Mouse (Mus musculus): Measurements from ENCODE around the gene Bmp4.

Gene Bmp4

DNA sequence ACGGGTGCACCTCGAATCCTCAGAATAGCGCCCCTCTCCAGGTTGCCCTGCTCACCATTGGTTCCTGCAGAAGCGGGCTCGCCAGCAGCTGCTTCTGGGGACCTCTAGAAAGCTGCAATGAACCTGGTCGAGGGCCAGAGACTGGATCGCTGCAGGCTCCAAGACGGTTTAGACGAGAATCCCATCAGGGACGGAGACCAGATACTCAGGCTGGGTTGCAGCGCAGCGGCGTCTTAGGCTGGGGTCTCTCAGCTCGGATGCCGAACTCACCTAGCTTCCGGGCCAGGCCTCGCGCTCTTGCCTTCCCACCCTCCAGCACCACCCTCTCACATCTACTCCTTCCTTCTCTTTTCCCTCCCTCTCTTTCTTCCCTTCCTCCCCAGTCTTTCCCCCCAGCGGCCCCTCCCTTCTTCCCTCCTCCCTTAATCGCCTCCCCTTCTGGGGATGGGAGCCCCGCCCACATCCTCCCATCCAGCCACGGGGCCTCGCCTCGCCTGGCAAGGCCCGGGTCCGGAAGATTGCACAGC lies at the start of gene Bmp4:
Gene Bmp4, minus strand, starts transcription at position 421 of the 527 bp plus-strand sequence.
- DNase-seq (ENCODE audit: low read depth, low spot score), result no peak

DNA sequence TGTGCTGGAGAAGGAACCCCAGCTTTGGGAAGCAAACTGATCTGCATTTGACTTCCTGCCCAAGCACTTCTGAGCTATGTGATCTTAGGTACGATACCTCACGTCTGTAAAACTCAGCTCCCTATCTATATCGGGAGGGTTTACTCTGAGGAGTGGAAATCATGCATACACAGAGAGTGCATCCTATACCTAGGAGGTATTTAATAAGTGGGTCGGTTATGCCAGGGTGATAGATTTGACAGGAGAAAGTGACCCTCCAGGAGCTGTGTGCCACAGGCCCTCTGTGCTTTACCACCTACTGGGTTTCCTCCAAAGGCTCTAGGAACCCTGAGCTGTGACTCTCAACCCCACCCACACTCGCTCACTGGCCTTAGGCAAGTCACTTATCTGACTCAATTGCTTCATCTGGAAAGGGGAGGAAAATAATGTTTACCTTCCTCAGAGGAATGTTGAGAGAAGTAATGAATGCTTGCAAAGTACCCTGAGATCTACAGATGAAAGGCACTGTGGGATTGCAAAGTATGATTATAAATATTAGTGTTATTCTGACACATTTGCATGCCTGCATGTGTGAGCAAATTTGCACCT lies 49.1 kb upstream of the Bmp4 start:
- DNase-seq (ENCODE audit: low read depth, low spot score), result no peak

DNA sequence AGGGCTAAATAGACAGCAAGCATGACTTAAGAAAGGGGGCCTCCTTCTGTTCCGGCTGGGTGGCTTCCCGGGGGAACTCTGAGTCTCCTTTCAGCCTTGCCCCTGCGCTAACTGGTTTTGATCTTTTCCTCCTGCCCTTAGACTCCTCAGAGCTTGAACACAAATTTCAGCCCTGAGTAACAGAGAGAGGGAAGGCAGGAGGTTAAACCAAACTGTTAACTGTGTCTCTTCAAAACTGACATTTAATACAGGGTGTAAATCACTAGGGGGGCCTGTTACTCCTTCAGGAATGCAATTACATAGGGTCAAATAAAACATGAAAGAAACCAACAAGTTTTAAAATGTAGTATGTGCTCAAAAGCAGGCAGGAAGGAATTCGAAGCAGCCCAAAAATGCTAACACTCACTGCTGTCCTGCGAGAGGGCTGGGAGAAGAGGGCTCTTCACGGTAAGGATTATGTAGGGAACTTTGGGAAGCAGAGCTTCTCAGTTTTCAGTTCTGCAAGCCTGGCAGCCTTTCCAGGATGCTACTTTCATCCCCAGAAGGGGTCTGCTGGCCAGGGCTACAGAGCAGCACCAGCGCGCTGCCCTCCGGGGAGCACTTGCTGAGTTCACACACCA lies 46.1 kb upstream of the Bmp4 start:
- no peak for DNase-seq (ENCODE audit: low read depth, low spot score)

DNA sequence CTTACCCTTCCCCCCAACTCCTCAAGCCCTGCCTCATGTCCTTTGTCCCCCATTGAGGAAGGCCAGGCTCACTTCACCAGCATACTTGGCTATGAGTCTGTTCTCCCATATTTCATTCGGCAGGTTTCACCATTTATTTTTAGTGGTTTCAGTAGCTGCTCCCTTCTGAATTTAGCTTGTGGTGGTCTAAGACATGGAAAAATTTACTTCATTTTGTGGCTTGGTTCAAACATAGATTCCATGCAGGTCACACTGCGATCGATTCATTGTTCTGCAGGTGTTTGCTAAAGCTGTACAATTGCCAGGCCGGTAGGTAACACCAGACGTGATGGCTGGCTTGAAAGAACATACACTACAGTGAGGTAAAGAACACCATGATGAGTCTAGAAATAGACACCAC lies 39.8 kb upstream of the Bmp4 start:
- no peak for DNase-seq (ENCODE audit: low read depth, low spot score)

DNA sequence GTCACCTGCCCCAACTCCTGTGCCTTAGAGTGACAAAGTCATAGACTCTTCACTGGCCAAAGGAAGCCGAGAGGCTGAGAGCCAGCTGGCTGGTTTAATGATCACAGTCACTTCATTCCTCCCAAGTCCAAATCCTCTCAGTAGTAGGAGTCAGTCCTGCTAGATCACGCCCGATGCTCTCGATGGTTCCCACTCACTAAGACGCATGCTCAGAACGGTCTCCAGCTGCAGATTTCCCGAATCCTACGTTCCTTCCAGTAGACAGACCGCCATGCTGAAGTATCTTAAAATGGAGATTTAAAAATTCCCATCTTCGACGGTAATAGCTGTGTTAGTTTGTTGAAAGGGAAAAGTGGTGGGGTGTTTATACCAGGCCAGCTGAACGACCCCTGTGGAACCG lies 36.8 kb upstream of the Bmp4 start:
- DNase-seq (ENCODE audit: low read depth, low spot score), result no peak

DNA sequence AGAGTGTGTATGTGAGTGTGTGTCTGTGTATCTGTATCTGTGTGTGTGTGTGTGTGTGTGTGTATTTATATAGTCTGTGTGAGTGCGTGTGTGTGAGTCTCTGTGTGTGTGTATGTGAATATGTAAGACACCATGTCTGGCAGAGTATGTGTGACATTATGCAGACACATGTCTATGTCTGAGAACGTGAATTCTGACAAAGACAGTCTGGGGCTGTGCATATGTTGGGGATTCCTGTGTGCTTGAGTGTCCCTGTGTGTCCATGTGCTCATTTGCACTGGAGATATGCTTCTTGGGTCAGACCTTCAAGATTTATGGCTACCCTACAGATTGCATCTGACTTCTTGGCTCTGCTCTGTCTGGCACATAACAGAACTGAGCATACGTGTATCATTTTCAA lies 31.4 kb upstream of the Bmp4 start:
- DNase-seq (ENCODE audit: low read depth, low spot score), result no peak

DNA sequence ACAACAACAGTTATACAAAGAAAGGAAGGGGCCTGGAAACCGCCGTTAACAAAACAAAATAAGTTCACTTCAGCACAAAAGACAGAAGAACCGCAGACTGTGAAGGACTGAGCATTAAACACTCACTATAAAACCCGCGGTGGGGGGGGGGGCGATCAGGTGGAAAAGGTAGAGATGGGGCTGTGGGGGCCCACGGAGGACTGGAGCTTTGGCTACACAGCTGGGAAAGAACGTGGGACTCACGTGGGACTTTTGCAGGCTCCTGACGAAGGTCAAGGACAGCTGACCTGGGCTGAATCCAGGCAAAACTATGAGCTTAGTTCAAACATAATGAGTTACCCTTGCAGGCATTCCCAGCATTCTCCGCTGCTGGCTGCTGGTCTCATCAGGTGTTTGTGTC lies 28.8 kb upstream of the Bmp4 start:
- no peak for DNase-seq (ENCODE audit: low read depth, low spot score)

DNA sequence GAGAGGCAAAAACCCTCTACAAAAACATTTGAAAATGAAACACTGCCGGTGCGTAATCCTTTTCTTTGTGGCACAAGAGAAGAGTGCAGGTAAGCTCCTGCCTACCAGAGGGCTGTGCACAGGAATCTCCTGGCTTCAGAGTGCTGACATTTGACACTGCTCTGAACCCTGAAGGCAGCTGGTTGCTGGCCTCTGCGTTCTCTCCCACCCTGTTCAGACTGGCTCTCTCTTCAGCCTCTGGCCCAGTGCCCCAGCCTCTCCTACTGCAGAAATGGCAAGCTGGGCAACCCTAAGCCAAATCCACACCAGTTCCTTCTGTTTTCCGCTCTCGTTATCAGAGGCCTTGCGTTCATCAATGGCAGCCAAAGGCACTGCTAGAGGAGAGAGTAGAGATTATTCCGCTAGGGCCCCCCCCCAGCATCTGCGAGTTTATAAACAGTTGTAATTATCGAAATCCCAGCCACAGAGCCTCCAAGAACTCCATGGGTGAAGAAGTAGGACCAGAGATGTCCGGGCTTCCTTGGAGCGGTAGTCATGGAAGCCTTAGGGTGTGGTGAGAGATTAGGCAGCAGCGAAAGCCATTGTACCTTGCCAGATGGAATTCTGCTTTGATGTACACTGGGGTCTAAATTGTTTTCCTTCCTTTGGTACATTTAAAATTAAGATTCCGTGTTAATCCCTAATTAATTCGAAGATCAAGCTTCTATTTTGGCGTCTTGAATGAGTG lies 28.1 kb upstream of the Bmp4 start:
- no peak for DNase-seq (ENCODE audit: low read depth, low spot score)

DNA sequence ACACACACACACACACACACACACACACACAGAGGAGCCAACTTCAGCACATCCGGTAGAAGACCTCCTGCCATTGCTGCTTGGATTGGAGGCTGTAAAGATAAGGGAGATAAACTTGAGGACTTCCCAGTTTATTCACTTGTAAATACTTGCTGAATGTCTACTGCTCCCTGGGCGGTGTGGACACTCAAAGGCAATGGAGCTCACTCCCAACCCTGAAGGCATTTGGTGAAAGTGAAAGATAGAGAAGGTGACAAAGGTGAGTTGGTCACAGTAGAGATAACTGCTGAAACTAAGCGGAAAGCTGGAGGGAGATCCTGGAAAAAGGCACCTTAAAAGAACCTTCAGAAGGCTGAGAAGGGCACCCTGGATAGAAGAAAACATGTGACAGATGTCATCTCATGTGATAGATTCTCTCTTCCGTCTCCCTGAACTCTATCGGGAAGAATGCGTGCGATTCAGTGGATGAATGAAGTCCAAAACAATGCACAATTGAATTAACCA lies 22.1 kb upstream of the Bmp4 start:
- no peak for DNase-seq (ENCODE audit: low read depth, low spot score)

DNA sequence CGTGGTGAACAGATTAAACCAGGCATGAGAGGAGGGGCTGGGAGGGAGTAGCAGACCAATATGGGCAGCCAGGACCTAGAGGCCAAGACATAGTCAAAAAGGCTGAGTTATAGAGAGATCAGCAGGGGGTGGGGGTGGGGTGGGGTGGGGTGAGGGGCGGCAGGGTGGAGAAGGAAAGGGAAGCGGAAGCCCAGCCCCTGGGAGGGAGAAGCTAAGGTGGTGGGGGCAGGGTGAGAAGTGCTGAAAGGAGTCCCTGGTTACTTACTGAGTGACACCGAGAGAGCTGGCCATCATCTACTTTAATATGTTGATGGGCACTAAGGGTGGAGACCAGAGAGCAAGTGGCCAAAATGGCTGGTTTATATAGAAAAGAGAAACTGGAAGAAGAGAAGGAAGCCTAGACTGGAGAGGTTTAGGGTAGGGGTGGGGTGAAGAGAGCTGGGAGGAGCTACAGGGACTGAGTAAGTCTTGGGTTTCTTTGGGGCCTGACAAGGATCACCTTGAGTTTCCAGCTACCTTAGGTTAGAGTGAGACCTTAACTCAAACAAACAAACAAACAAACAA lies 20.2 kb upstream of the Bmp4 start:
- DNase-seq (ENCODE audit: low read depth, low spot score), result no peak

DNA sequence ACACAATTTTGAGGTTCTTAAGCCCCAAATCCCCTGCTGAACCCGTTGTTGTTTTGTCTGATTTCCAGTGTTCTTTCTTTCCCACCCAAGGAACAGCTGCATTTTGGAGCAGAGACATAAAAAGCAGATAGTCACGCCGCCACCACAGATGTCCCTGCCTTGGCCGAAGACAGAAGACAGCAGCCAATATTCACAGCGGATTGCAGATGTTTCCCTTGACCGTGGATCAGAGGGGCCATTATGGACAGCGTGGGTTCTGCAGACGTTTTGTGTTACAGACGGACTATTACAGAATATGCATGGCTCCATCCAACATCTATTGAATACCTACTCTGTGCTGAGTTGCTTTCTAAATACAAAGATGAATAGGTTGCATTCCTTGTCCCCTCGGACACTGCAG lies 18.5 kb upstream of the Bmp4 start:
- peak; percentile 57 for DNase-seq (ENCODE audit: low read depth, low spot score)

DNA sequence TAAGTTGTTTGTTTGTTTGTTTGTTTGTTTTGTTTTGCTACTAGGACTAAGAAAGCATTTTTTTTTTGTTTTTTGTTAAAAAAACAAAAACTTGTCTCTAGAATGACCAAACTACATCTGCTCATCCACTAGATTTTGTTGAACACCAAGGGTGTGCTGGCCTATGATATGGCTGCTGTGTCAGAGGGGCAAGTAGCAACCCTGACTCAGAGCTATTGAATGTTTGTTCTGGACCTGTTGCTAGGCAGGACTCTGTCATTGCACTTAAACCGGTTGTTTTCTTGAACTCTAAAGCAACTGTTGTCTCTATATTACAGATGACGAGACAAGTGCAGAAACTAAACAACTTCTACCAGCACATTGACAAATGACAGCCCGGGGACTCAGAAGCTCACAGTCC lies 17.9 kb upstream of the Bmp4 start:
- no peak for DNase-seq (ENCODE audit: low read depth, low spot score)

DNA sequence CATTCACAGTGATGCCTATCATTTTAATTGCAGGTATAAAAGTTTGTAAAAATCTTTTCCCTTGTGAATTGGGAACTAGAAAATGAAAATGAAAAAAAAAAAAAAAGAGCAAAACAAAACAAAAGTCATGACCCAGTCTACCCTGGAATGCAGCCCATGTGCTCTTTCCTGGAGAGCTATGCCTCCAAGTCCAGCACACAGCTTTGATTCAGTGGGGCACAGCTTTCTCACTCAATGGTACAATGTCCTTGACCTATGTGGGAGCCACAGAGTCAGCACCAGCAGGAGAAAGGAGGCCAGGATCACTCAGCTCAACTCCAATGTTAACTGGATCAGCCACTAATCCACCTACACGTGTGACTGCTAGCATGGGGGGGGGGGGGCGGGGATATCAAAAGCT lies 9.5 kb upstream of the Bmp4 start:
- DNase-seq (ENCODE audit: low read depth, low spot score), result no peak

DNA sequence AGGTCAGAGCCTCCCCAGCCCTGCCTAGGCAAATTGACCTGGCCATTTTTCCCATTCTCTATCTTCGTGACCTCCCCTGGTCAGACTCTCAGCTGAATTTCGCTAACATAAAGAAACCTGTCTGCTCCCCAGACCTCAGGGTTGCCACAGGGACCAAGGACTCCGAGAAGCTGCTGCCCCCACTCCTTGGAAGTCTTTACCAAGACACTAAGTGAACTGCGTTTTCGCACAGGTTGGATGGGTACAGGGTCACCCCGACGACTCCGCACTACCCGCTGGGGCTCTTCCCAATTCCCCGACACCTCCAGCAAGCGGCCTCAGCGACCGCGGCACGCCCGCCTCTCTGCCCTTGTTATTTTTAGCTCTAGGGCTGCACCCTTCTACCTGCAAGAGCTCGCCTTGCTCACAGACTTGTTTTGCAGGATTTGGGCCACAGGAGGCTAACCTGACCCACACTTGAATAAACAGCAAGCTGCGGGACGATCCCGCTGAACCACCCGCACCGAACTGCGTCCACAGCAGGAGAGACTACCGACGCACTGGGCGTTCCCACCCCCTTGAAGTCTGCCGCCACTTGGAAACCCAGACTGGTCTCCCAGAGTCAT lies 7.7 kb upstream of the Bmp4 start:
- DNase-seq (ENCODE audit: low read depth, low spot score), result no peak

DNA sequence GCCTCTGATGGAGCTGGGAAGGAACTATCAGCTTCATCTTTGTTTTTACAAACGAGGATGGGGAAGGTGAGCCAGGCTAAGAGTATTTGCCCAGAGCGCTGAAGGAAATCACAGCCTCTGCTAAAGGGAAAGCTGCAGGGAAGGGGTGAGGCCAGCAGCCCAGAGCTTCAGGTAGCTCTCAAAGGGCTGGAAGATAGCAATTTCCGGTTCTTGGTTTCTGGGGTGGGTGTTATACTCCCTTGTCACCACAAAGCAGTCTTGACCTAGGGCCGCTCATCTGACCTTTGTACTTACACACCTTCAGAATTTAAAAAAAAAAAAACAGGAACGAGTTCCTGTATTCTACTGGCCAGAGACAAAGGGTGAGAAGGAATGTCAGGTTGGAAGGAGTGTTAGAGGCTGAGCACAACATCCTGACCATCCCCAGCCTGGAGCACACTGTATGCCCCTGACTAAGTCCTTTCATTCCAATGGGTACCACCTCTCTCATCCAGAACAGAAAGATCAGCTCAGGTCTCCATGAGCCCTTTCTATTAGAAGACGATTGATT lies 1.2 kb upstream of the Bmp4 start:
- DNase-seq (ENCODE audit: low read depth, low spot score), result no peak

DNA sequence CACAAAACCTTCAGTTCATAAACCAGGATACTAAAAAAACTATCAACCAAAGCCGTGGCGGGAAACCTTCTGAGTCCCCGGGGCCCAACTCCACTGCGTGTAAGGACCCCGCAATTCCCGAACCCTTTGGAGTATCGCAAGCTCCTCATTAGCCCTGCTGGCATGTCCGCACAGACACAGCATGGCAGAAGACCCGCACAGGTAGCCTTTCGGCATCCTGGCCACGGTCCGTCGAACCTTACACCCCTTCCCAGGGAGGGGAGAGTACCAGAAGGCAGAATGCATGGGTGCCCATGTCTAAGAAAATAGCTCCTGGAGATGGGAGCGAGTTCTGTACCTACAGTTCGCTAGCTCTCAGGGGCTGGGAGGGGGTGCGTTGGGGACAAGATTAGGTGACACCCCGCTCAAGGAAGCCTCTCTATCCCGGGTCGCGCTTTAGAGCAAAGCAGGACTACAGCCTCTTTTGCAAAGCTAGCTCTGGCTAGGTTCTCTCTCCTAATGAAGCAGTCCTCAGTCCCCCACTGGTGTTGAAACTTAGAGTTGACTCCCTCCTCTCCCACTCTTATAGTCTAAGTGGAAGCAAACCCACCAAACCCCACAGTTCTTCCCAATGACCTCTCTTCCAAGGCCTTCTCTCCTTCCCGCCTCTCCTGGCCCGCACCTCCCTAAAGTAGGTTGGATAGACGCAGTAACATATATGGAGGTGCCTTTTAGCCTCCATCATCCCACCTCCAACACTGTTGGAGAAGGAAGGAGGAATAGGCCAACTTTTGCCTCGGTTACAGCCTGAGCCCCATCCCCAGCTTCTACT lies 826 bp downstream of the Bmp4 start:
- DNase-seq (ENCODE audit: low read depth, low spot score), result no peak

DNA sequence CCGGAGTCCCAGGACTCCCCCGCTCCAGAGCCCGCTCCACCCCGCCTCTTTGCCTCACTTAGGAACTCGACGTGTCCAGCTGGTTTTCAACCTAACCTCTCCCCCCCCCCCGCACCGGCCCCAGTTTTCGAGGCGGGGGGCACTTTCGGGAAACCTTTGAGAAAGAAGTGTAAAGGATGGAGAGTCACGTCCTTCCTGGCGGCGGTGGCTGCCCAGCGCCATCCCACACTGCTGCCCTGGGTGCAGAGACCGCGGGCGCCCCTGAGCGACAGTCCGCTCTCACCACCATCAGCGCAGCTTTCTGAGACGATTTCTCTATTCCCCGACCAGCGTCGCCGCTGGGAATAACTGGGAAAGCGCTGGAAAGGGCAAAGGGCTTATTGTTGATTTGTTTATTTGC lies 1.8 kb downstream of the Bmp4 start:
- DNase-seq (ENCODE audit: low read depth, low spot score), result no peak

DNA sequence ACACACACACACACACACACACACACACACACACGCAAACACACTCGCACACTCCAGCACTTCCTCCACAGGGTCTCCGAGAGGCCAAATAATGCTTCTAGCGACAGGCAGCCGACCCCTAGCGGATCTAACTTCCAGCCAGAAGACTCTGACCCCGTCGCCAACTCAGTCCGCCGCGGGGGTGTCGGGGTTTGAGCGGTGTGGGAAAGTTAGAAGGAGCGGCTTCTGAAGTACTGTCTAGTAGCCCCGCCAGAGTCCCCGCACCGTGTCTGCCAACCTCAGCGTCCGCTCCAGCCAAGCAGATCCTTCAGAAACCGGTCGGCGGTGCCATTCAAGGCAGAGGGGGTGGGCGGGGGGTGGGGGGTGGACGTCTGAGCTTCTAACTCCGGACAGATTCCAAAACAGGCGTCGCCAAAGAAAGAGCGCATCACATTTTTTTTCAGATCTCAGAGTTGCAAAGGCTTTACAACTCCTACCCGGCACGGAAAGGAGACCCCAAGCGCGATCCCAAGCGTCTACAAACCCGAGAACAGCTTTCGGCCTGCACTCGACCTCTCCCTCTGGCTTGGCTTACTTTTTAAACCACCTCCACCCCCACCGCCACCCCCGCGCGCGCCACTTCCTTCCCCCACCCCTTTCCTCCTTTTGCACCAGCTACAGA lies 2.5 kb downstream of the Bmp4 start:
- DNase-seq (ENCODE audit: low read depth, low spot score), result no peak

DNA sequence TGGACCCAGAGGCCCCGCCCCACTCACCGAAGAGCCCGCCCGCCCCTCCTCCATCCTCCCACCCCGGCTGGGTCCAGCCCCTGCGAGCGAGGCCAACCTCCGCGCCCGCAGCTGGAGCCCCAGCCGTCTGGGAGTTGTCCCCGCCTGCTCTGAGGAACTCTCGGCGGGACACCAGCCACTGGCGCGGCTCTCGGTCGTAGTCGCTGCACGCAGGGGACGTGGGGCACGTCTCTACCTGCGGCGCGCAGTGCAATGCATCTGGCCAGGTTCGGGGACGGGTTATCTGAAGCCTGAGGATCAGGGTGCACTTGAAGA lies 3.2 kb downstream of the Bmp4 start:
- DNase-seq (ENCODE audit: low read depth, low spot score), result peak; percentile 20

DNA sequence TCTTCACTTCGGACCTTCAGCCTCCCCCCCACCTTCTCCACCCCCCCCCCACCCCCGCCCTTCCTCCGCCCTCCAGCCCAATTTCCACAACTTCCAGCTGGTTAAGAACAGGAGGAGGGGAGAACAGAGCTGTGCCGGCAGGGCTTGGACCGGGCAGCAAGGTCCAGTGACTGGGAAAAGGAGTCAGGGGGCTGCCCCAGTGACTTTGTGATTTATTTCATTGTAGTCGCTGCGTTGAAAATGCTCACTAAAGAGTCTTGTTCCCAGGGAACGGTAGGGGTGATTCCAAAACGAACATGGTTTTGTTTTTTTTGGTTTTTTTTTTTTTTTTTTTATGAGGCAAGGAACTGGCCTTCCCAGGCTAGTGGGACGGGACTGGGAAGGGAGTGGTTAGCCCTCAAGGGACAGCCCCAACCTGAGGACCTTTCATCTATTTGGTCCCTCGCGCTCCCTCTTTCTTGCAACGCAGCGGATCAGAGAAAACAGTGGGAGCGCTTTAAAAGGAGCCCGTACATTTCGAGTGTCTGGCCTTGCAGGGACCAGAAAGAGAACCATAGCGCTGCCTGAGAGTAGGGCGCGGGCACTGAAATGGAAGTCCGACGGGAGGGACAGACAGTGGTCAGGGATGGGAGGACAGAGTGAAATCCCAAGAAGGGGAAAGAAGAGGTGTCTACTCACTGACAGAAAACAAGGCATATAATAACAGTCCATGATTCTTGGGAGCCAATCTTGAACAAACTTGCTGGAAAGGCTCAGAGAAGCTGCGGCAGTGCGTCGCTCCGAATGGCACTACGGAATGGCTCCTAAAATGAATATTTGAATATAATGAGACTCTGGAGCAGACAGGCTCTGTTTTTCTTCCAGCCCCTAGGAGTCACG lies 3.8 kb downstream of the Bmp4 start:
- DNase-seq (ENCODE audit: low read depth, low spot score), result no peak
